Mouse (Mus musculus): ENCODE measurements around the gene Gfod1. TPM values are rescaled to one million over a fixed set of nuclear protein-coding genes. Genes with fewer than 3 reads are reported as not detected.

Gene Gfod1
- polyA plus RNA-seq, 1 experiment from 2014 or later, result 0.50 TPM

GRCm38 (mm10) chr13:43210956-43211355, 93.0 kb downstream of the Gfod1 start:
- 75% methylated on average over 5 of the region's 5 CpGs for WGBS
- H3K36me3 ChIP-seq (ENCODE audit: control insufficient read depth, insufficient read depth), result no peaks in the 10 kb centered on the region
- TF ChIP-seq CTCF (IDR thresholded peaks at IDR 0.05; ENCODE audit: low read depth), result no peak
- ATAC-seq, result no peak
- no peak overlapping the region for H3K4me2 ChIP-seq (replicated peaks; ENCODE audit: low read depth)
- H3K27ac ChIP-seq (ENCODE audit: low read depth, low read length), result no peak overlapping the region
- no peaks in the 10 kb centered on the region for H3K9me3 ChIP-seq (ENCODE audit: control insufficient read depth)
- H3K4me3 ChIP-seq (ENCODE audit: low read depth, low read length), result no peak overlapping the region
- H3K27me3 ChIP-seq (replicated peaks; ENCODE audit: control insufficient read depth, insufficient read depth, low read length), result no peaks in the 10 kb centered on the region
- H3K9ac ChIP-seq (ENCODE audit: low read depth, low read length), result no peak overlapping the region
- no peaks in the 10 kb centered on the region; the same call in 1 of the 2 replicates for H3K4me1 ChIP-seq (replicated peaks; ENCODE audit: control insufficient read depth, insufficient read depth, low read length)

GRCm38 (mm10) chr13:43209560-43209959, 94.4 kb downstream of the Gfod1 start:
- no peak for TF ChIP-seq CTCF (IDR thresholded peaks at IDR 0.05; ENCODE audit: low read depth)
- Histone ChIP-seq H3K27ac (ENCODE audit: low read depth, low read length) (no peak overlapping the region), H3K4me2 (replicated peaks; ENCODE audit: low read depth) (no peak overlapping the region), H3K36me3 (ENCODE audit: control insufficient read depth, insufficient read depth) (no peaks in the 10 kb centered on the region), H3K4me1 (replicated peaks; ENCODE audit: control insufficient read depth, insufficient read depth, low read length) (no peaks in the 10 kb centered on the region), H3K4me3 (ENCODE audit: low read depth, low read length) (no peak overlapping the region), H3K9ac (ENCODE audit: low read depth, low read length) (no peak overlapping the region), H3K9me3 (ENCODE audit: control insufficient read depth) (no peaks in the 10 kb centered on the region), H3K27me3 (replicated peaks; ENCODE audit: control insufficient read depth, insufficient read depth, low read length) (no peaks in the 10 kb centered on the region)
- no peak for ATAC-seq
- 79% methylated on average over 5 of the region's 5 CpGs for WGBS

- H3K9me3 ChIP-seq (ENCODE audit: control insufficient read depth), result no peaks in the 10 kb centered on the region
- H3K9ac ChIP-seq (ENCODE audit: low read depth, low read length), result no peak overlapping the region
- WGBS, result 43% methylated on average over 16 of the region's 16 CpGs
- no peak overlapping the region for H3K4me2 ChIP-seq (replicated peaks; ENCODE audit: low read depth)
- TF ChIP-seq CTCF (IDR thresholded peaks at IDR 0.05; ENCODE audit: low read depth), result no peak
- no peaks in the 10 kb centered on the region for H3K4me1 ChIP-seq (replicated peaks; ENCODE audit: control insufficient read depth, insufficient read depth, low read length)
- ATAC-seq, result no peak
- H3K4me3 ChIP-seq (ENCODE audit: low read depth, low read length), result no peak overlapping the region
- no peaks in the 10 kb centered on the region for H3K36me3 ChIP-seq (ENCODE audit: control insufficient read depth, insufficient read depth)
- no peaks in the 10 kb centered on the region for H3K27me3 ChIP-seq (replicated peaks; ENCODE audit: control insufficient read depth, insufficient read depth, low read length)
- H3K27ac ChIP-seq (ENCODE audit: low read depth, low read length), result no peak overlapping the region
Observed at GRCm38 (mm10) chr13:43208914-43209439, 95.0 kb downstream of the Gfod1 start.

GRCm38 (mm10) chr13:43206118-43206683, 97.8 kb downstream of the Gfod1 start:
- Histone ChIP-seq H3K36me3 (ENCODE audit: control insufficient read depth, insufficient read depth) (no peaks in the 10 kb centered on the region), H3K4me1 (replicated peaks; ENCODE audit: control insufficient read depth, insufficient read depth, low read length) (no peaks in the 10 kb centered on the region), H3K9me3 (ENCODE audit: control insufficient read depth) (no peaks in the 10 kb centered on the region), H3K4me3 (ENCODE audit: low read depth, low read length) (no peak overlapping the region), H3K27me3 (replicated peaks; ENCODE audit: control insufficient read depth, insufficient read depth, low read length) (no peaks in the 10 kb centered on the region), H3K9ac (ENCODE audit: low read depth, low read length) (no peak overlapping the region), H3K4me2 (replicated peaks; ENCODE audit: low read depth) (no peak overlapping the region), H3K27ac (ENCODE audit: low read depth, low read length) (no peak overlapping the region)
- no peak for TF ChIP-seq CTCF (IDR thresholded peaks at IDR 0.05; ENCODE audit: low read depth)
- no peak for ATAC-seq
- WGBS, result 88% methylated on average over 12 of the region's 12 CpGs

GRCm38 (mm10) chr13:43203641-43204040, 100.3 kb downstream of the Gfod1 start:
- no peaks in the 10 kb centered on the region for H3K27me3 ChIP-seq (replicated peaks; ENCODE audit: control insufficient read depth, insufficient read depth, low read length)
- H3K4me2 ChIP-seq (replicated peaks; ENCODE audit: low read depth), result no peak overlapping the region
- H3K4me1 ChIP-seq (replicated peaks; ENCODE audit: control insufficient read depth, insufficient read depth, low read length), result no peaks in the 10 kb centered on the region
- no peaks in the 10 kb centered on the region for H3K9me3 ChIP-seq (ENCODE audit: control insufficient read depth)
- H3K27ac ChIP-seq (ENCODE audit: low read depth, low read length), result no peak overlapping the region
- no peak for TF ChIP-seq CTCF (IDR thresholded peaks at IDR 0.05; ENCODE audit: low read depth)
- H3K9ac ChIP-seq (ENCODE audit: low read depth, low read length), result no peak overlapping the region
- WGBS, result 41% methylated on average over 5 of the region's 5 CpGs
- no peak for ATAC-seq
- no peak overlapping the region for H3K4me3 ChIP-seq (ENCODE audit: low read depth, low read length)
- no peaks in the 10 kb centered on the region for H3K36me3 ChIP-seq (ENCODE audit: control insufficient read depth, insufficient read depth)

GRCm38 (mm10) chr13:43203234-43203633, 100.7 kb downstream of the Gfod1 start:
- Histone ChIP-seq H3K4me3 (ENCODE audit: low read depth, low read length) (no peak overlapping the region), H3K36me3 (ENCODE audit: control insufficient read depth, insufficient read depth) (no peaks in the 10 kb centered on the region), H3K9me3 (ENCODE audit: control insufficient read depth) (no peaks in the 10 kb centered on the region), H3K4me2 (replicated peaks; ENCODE audit: low read depth) (no peak overlapping the region), H3K27me3 (replicated peaks; ENCODE audit: control insufficient read depth, insufficient read depth, low read length) (no peaks in the 10 kb centered on the region), H3K4me1 (replicated peaks; ENCODE audit: control insufficient read depth, insufficient read depth, low read length) (no peaks in the 10 kb centered on the region), H3K9ac (ENCODE audit: low read depth, low read length) (no peak overlapping the region), H3K27ac (ENCODE audit: low read depth, low read length) (no peak overlapping the region)
- WGBS, result 81% methylated on average over 7 of the region's 7 CpGs
- TF ChIP-seq CTCF (IDR thresholded peaks at IDR 0.05; ENCODE audit: low read depth), result no peak; the same call in 1 of the 2 replicates
- no peak for ATAC-seq
